ENCODE assay signal across 8 mouse cellular contexts in the genomic region with DNA sequence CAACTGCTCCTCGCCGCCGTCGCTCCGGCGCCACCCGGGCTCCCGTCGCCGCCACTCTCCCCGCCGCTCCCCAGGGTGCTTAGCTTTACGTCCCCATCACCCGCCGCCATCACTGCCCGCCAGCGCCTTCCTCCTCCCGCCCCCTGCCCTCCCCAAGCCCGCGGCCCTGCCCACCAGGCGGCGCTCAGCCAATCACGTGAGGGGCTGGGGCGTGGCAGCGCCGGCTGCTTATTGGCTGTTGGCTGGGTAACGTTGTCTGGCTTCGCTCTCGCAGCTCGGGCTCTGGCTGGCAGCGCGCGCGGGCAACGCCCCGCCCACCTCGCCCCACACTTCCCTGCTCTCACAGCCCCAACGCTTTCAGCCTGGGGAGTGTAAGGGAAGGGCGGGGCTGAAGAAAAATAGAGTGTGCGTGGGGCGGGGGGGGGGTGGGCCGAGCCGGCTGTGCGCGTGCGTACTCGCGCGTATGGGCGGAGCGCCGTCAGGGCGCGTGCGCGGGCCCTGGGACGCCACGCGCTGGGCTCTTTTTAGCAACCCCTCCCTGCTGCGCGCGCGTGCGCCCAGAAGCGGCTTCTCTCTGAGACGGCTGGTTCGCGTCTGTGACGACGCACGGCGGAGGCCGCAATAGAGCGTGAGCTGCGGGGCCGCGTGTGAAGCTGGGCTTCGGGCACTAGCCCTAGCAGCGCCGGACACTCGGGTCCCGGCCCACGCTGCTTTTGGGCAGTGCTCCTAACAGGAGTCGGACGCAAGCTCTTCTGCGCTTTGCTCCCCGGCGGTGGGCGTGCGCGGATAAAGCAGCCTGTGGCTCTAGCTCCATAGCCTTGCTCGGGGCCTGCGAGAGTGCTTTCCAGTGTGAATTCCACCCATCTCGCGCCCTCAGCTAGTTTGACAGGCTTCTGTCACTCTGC. TPM values are rescaled to one million over a fixed set of nuclear protein-coding genes. Genes with fewer than 3 reads are reported as not detected.
DNase-seq lines count a peak whose midpoint lies in the region; ATAC-seq lines count a peak whose summit lies in the region.

A gene (minus strand): TSS at position 162 of the 905 bp plus-strand sequence.

- 0 out of 2 replicates have a peak, but pooled peaks cover 6% of the 10 kb centered on the region for H3K4me1 ChIP-seq in hindbrain, embryonic 11.5 days (replicated peaks; ENCODE audit: control insufficient read depth, insufficient read depth, low read length)

- no peaks in the 10 kb centered on the region for H3K9me3 ChIP-seq in hindbrain, embryonic 11.5 days (ENCODE audit: control insufficient read depth, low read length)

- peak within 1 kb of the TSS; percentile 88 for H3K4me3 ChIP-seq in hindbrain, embryonic 11.5 days (ENCODE audit: low read depth, low read length)

- DNase-seq in Muller cell, postnatal 12 days (ENCODE audit: inconsistent ontology term) = peak; percentile 100
- DNase-seq in cerebellum, adult 9-11 months = peak; percentile 99
- peak; percentile 97 to 98 for DNase-seq in frontal cortex, adult 2 months (ENCODE audit: extremely low spot score in 1 of 2, low spot score in 1 of 2)
- peak; percentile 98 for DNase-seq in hindbrain, embryonic 11.5 days (ENCODE audit: low spot score)
- DNase-seq in layer of hippocampus, postnatal 10 days (ENCODE audit: low spot score in 2 of 2) = peak; percentile 98 to 99
- peak; percentile 98 for DNase-seq in lung, postnatal 10 days
- DNase-seq in ovary, postnatal 36 days (ENCODE audit: low spot score) = peak; percentile 98
- peak; percentile 98 for DNase-seq in thymus, postnatal 25 days

- WGBS in hindbrain, embryonic 11.5 days = under 1% methylated on average over 71 of the region's 95 CpGs

- H3K27ac ChIP-seq in hindbrain, embryonic 11.5 days (ENCODE audit: low read depth, low read length) = peak within 1 kb of the TSS; percentile 88

- H3K4me2 ChIP-seq in hindbrain, embryonic 11.5 days (replicated peaks; ENCODE audit: low read depth, low read length) = peak within 1 kb of the TSS; percentile 74

- ATAC-seq in hindbrain, embryonic 11.5 days (ENCODE audit: low FRiP score) = peak; percentile 98

- no peaks in the 10 kb centered on the region for H3K27me3 ChIP-seq in hindbrain, embryonic 11.5 days (ENCODE audit: control insufficient read depth, insufficient read depth, low read length)

- H3K9ac ChIP-seq in hindbrain, embryonic 11.5 days (ENCODE audit: low read depth, low read length) = peak within 1 kb of the TSS; percentile 80

- no peaks in the 10 kb centered on the region for H3K36me3 ChIP-seq in hindbrain, embryonic 11.5 days (ENCODE audit: control insufficient read depth, insufficient read depth, low read length)

RNA-seq across cellular contexts. Expression of the gene that starts here (rescaled TPM):
- polyA plus RNA-seq in frontal cortex, adult 2 months (2012; rRNA removed) = 39.6 and 42.4 TPM in 2 replicates
- polyA plus RNA-seq in hindbrain, embryonic 11.5 days (2014; fragmentation: Nextera tagmentation; extraction: Ambion mirVana) = 25.4 and 25.9 TPM in 2 replicates
- 10 to 100 TPM; 47.7 to 52.7 TPM for total RNA-seq in layer of hippocampus, postnatal 10 days (2021)

Comparison
In these comparisons a context has a peak if more than half of its experiments do, and no peak if none do; other contexts are left out.
1. Peak in every context shown above with its lines: DNase-seq, ATAC-seq, H3K4me3 ChIP-seq and H3K27ac ChIP-seq.